Mouse (Mus musculus) MEL (cell line): ENCODE measurements at regions not wholly inside any gene's neighbourhood (a gene's known extent, or its start where the extent isn't known, plus 50 kb on each side); places are given as distances from the start of the nearest gene placed in this dataset.

Source experiments
- DNase-seq: peaks from one replicate; pipeline ENCODE4 v3.0.0; 2011; ENCODE audit warnings: low read depth, low spot score
- H3K27ac ChIP-seq: 2 replicates; pipeline ENCODE4 v1.5.1; 2012; ENCODE audit warnings: low read depth, mild to moderate bottlenecking, control low read depth, low read length, moderate library complexity; ENCODE audit not compliant: control insufficient read depth
- H3K27me3 ChIP-seq, 2 experiments: fragments of 150-350 bp in 1 of 2; sonication (generic) in 1 of 2; 2 replicates each; pipeline ENCODE4 v1.6.1; 2012; ENCODE audit warnings: low read length in 2 of 2, mild to moderate bottlenecking in 2 of 2, improper control_type of control experiment in 1 of 2, moderate library complexity in 1 of 2; ENCODE audit not compliant: insufficient read depth in 2 of 2, control insufficient read depth in 1 of 2
- H3K36me3 ChIP-seq, 2 experiments: 2 replicates each; pipeline ENCODE4 v1.6.1; 2012 to 2014; ENCODE audit warnings: low read length in 2 of 2, improper control_type of control experiment in 1 of 2, inconsistent platforms in 1 of 2, mild to moderate bottlenecking in 1 of 2; ENCODE audit not compliant: insufficient read depth in 2 of 2, control insufficient read depth in 1 of 2
- H3K4me1 ChIP-seq, 2 experiments: fragments of 150-350 bp in 1 of 2; sonication (generic) in 1 of 2; 2 replicates each; pipeline ENCODE4 v1.6.1; 2012; ENCODE audit warnings: low read length in 2 of 2, improper control_type of control experiment in 1 of 2, mild to moderate bottlenecking in 1 of 2; ENCODE audit not compliant: insufficient read depth in 2 of 2, control insufficient read depth in 1 of 2
- H3K4me3 ChIP-seq, 2 experiments: fragments of 150-350 bp in 1 of 2; sonication (generic) in 1 of 2; 2 replicates each; pipeline ENCODE4 v1.5.1; 2012; ENCODE audit warnings: low read depth in 2 of 2, low read length in 2 of 2, mild to moderate bottlenecking in 2 of 2, moderate library complexity in 2 of 2, control low read depth in 1 of 2, improper control_type of control experiment in 1 of 2; ENCODE audit not compliant: control insufficient read depth in 1 of 2, insufficient read depth in 1 of 2
- H3K79me2 ChIP-seq: 2 replicates; pipeline ENCODE4 v1.6.1; 2012; ENCODE audit warnings: mild to moderate bottlenecking, low read length, moderate library complexity; ENCODE audit not compliant: control insufficient read depth, poor library complexity, insufficient read depth
- H3K9ac ChIP-seq: 2 replicates; pipeline ENCODE4 v1.6.1; 2012; ENCODE audit warnings: low read depth, mild to moderate bottlenecking, control low read depth, low read length, moderate library complexity; ENCODE audit not compliant: control insufficient read depth, poor library complexity, severe bottlenecking
- H3K9me3 ChIP-seq: fragments of 150-350 bp; sonication (generic); replicated peaks from 2 replicates; pipeline ENCODE4 v1.6.1; 2012; ENCODE audit warnings: mild to moderate bottlenecking, low read length, improper control_type of control experiment, moderate library complexity; ENCODE audit not compliant: insufficient read depth
- CHD2 ChIP-seq: IDR thresholded peaks from 2 replicates; pipeline ENCODE4 v1.6.1; 2011; ENCODE audit warnings: low read length, improper control_type of control experiment
- CTCF ChIP-seq, 3 experiments: IDR thresholded peaks in 2 of 3; conservative IDR thresholded peaks in 1 of 3; 2 replicates each; pipeline ENCODE4 v1.5.1; 2011 to 2012; ENCODE audit warnings: low read length in 3 of 3, low read depth in 2 of 3, mild to moderate bottlenecking in 2 of 3, improper control_type of control experiment in 1 of 3, inconsistent platforms in 1 of 3, mixed read lengths in 1 of 3, moderate library complexity in 1 of 3; ENCODE audit not compliant: control insufficient read depth in 1 of 3, insufficient read depth in 1 of 3, poor library complexity in 1 of 3, severe bottlenecking in 1 of 3
- E2F4 ChIP-seq: IDR thresholded peaks from 2 replicates; pipeline ENCODE4 v1.6.1; 2011; ENCODE audit warnings: low read depth, low read length, improper control_type of control experiment, borderline replicate concordance
- ELF1 ChIP-seq: IDR thresholded peaks from 2 replicates; pipeline ENCODE4 v1.6.1; 2014; ENCODE audit warnings: low read depth, mild to moderate bottlenecking, inconsistent platforms, low read length, improper control_type of control experiment, moderate library complexity
- GABPA ChIP-seq: IDR thresholded peaks from 2 replicates; pipeline ENCODE4 v1.6.1; 2012; ENCODE audit warnings: low read depth, mild to moderate bottlenecking, inconsistent platforms, low read length, improper control_type of control experiment, moderate library complexity
- HCFC1 ChIP-seq: IDR thresholded peaks from 2 replicates; pipeline ENCODE4 v1.6.1; 2012; ENCODE audit warnings: low read depth, mild to moderate bottlenecking, inconsistent platforms, low read length, improper control_type of control experiment, moderate library complexity
- JUND ChIP-seq: IDR thresholded peaks from 2 replicates; pipeline ENCODE4 v1.6.1; 2011; ENCODE audit warnings: low read depth, mild to moderate bottlenecking, improper control_type of control experiment, low read length
- MAFK ChIP-seq: IDR thresholded peaks from 2 replicates; pipeline ENCODE4 v1.6.1; 2011; ENCODE audit warnings: low read depth, mild to moderate bottlenecking, low read length, improper control_type of control experiment, borderline replicate concordance
- MAX ChIP-seq: IDR thresholded peaks from 2 replicates; pipeline ENCODE4 v1.6.1; 2011; ENCODE audit warnings: low read length, improper control_type of control experiment
- MXI1 ChIP-seq: IDR thresholded peaks from 2 replicates; pipeline ENCODE4 v1.6.1; 2011; ENCODE audit warnings: mild to moderate bottlenecking, low read depth, low read length, improper control_type of control experiment
- MYB ChIP-seq: IDR thresholded peaks from 2 replicates; pipeline ENCODE4 v1.6.1; 2011; ENCODE audit warnings: mild to moderate bottlenecking, low read depth, low read length, improper control_type of control experiment
- MYC ChIP-seq: IDR thresholded peaks from 2 replicates; pipeline ENCODE4 v1.6.1; 2011; ENCODE audit warnings: low read depth, mild to moderate bottlenecking, low read length, improper control_type of control experiment, moderate library complexity
- NRF1 ChIP-seq: IDR thresholded peaks from 2 replicates; pipeline ENCODE4 v1.6.1; 2014; ENCODE audit warnings: low read depth, mild to moderate bottlenecking, inconsistent platforms, low read length, improper control_type of control experiment, moderate library complexity; ENCODE audit not compliant: poor library complexity, insufficient read depth, severe bottlenecking
- POLR2A ChIP-seq, 2 experiments: IDR thresholded peaks; 2 replicates each; pipeline ENCODE4 v1.6.1; 2011 to 2012; ENCODE audit warnings: low read length in 2 of 2, mild to moderate bottlenecking in 2 of 2, control low read depth in 1 of 2, improper control_type of control experiment in 1 of 2, low read depth in 1 of 2, moderate library complexity in 1 of 2; ENCODE audit not compliant: control insufficient read depth in 1 of 2, insufficient read depth in 1 of 2, poor library complexity in 1 of 2
- POLR2AphosphoS2 ChIP-seq: IDR thresholded peaks from 2 replicates; pipeline ENCODE4 v1.6.1; 2011; ENCODE audit warnings: low read length, improper control_type of control experiment
- POLR2AphosphoS5 ChIP-seq: IDR thresholded peaks from 2 replicates; pipeline ENCODE4 v1.6.1; 2012; ENCODE audit warnings: low read depth, borderline replicate concordance, mild to moderate bottlenecking, inconsistent platforms, low read length, moderate library complexity, mixed read lengths
- RCOR1 ChIP-seq: IDR thresholded peaks from 2 replicates; pipeline ENCODE4 v1.6.1; 2012; ENCODE audit warnings: low read depth, mild to moderate bottlenecking, inconsistent platforms, low read length, improper control_type of control experiment
- SIN3A ChIP-seq: IDR thresholded peaks from 2 replicates; pipeline ENCODE4 v1.6.1; 2012; ENCODE audit warnings: low read length, improper control_type of control experiment, inconsistent platforms
- SMC3 ChIP-seq: IDR thresholded peaks from 2 replicates; pipeline ENCODE4 v1.6.1; 2011; ENCODE audit warnings: low read depth, low read length, improper control_type of control experiment
- TBP ChIP-seq: IDR thresholded peaks from 2 replicates; pipeline ENCODE4 v1.8.0; 2011; ENCODE audit warnings: low read depth, low read length, improper control_type of control experiment
- TCF12 ChIP-seq: IDR thresholded peaks from 2 replicates; pipeline ENCODE4 v1.6.1; 2014; ENCODE audit warnings: low read depth, mild to moderate bottlenecking, inconsistent platforms, low read length, improper control_type of control experiment, moderate library complexity
- USF1 ChIP-seq: IDR thresholded peaks from 2 replicates; pipeline ENCODE4 v1.6.1; 2014; ENCODE audit warnings: low read depth, mild to moderate bottlenecking, inconsistent platforms, low read length, improper control_type of control experiment, moderate library complexity
- USF2 ChIP-seq, 2 experiments: IDR thresholded peaks; 2 replicates each; pipeline ENCODE4 v1.6.1; 2011 to 2012; ENCODE audit warnings: improper control_type of control experiment in 2 of 2, low read length in 2 of 2, borderline replicate concordance in 1 of 2, inconsistent platforms in 1 of 2, low read depth in 1 of 2, mild to moderate bottlenecking in 1 of 2; ENCODE audit not compliant: insufficient read depth in 1 of 2
- ZC3H11A ChIP-seq: IDR thresholded peaks from 2 replicates; pipeline ENCODE4 v1.6.1; 2012; ENCODE audit warnings: low read depth, mild to moderate bottlenecking, inconsistent platforms, low read length, improper control_type of control experiment
- ZNF384 ChIP-seq: IDR thresholded peaks from 2 replicates; pipeline ENCODE4 v1.6.1; 2012; ENCODE audit warnings: low read depth, mild to moderate bottlenecking, inconsistent platforms, low read length, improper control_type of control experiment

- no peak overlapping the region for H3K9ac ChIP-seq
- no peaks in the 10 kb centered on the region for H3K27me3 ChIP-seq
- no peaks in the 10 kb centered on the region for H3K4me1 ChIP-seq
- H3K9me3 ChIP-seq = no peaks in the 10 kb centered on the region
- H3K36me3 ChIP-seq = no peaks in the 10 kb centered on the region
- no peak for TF ChIP-seq ZNF384
- TF ChIP-seq POLR2AphosphoS2 = no peak
- TF ChIP-seq TBP = no peak
- no peak for TF ChIP-seq ELF1
- no peak for TF ChIP-seq SMC3
- no peak for TF ChIP-seq MYB
- no peak for TF ChIP-seq GABPA
- TF ChIP-seq USF2 (IDR thresholded peaks at IDR 0.05; ENCODE audit: borderline replicate concordance in 1 of 2, insufficient read depth in 1 of 2, low read depth in 1 of 2, low read length in 2 of 2) = no peak
- TF ChIP-seq MAX = no peak
- no peak for TF ChIP-seq SIN3A
- TF ChIP-seq ZC3H11A = no peak
- DNase-seq = no peak
- H3K79me2 ChIP-seq = no peaks in the 10 kb centered on the region
- no peak overlapping the region for H3K4me3 ChIP-seq
- no peak overlapping the region for H3K27ac ChIP-seq
Observed at GRCm38 (mm10) chr7:68606278-68606677, 142.8 kb downstream of the Arrdc4 start.

GRCm38 (mm10) chr7:68603711-68604110 is 145.3 kb downstream of the Arrdc4 start:
- TF ChIP-seq RCOR1 = no peak
- TF ChIP-seq NRF1 = no peak
- no peak for TF ChIP-seq USF1
- no peak for TF ChIP-seq ZC3H11A
- TF ChIP-seq JUND = no peak
- TF ChIP-seq GABPA = no peak
- no peak for TF ChIP-seq USF2 (IDR thresholded peaks at IDR 0.05; ENCODE audit: borderline replicate concordance in 1 of 2, insufficient read depth in 1 of 2, low read depth in 1 of 2, low read length in 2 of 2)
- no peak for TF ChIP-seq TCF12
- TF ChIP-seq ELF1 = no peak
- no peak for TF ChIP-seq POLR2AphosphoS2
- TF ChIP-seq CHD2 = no peak
- TF ChIP-seq MYC = no peak
- no peak for TF ChIP-seq SMC3
- TF ChIP-seq MAFK = no peak
- no peak for TF ChIP-seq POLR2A (IDR thresholded peaks at IDR 0.05; ENCODE audit: control insufficient read depth in 1 of 2, insufficient read depth in 1 of 2, low read depth in 1 of 2, low read length in 2 of 2, poor library complexity in 1 of 2)
- TF ChIP-seq MXI1 = no peak
- TF ChIP-seq HCFC1 = no peak
- no peak for TF ChIP-seq CTCF (IDR thresholded peaks at IDR 0.05 in 2 of 3, conservative IDR thresholded peaks at IDR 0.05 in 1 of 3; ENCODE audit: control insufficient read depth in 1 of 3, insufficient read depth in 1 of 3, low read depth in 2 of 3, low read length in 3 of 3, poor library complexity in 1 of 3, severe bottlenecking in 1 of 3)
- no peak for TF ChIP-seq POLR2AphosphoS5
- no peak for TF ChIP-seq E2F4
- TF ChIP-seq, all 39 proteins: peak for 0
- no peaks in the 10 kb centered on the region for H3K9me3 ChIP-seq
- no peak overlapping the region for H3K4me3 ChIP-seq

More at GRCm38 (mm10) chr7:68603711-68604110, 145.3 kb downstream of the Arrdc4 start:
- H3K36me3 ChIP-seq = no peaks in the 10 kb centered on the region
- no peaks in the 10 kb centered on the region for H3K79me2 ChIP-seq
- H3K27me3 ChIP-seq = no peaks in the 10 kb centered on the region
- no peaks in the 10 kb centered on the region for H3K4me1 ChIP-seq
- no peak for DNase-seq
- no peak overlapping the region for H3K9ac ChIP-seq
- no peak overlapping the region for H3K27ac ChIP-seq
